Mouse (Mus musculus) T-helper 17 cell (primary cell): ENCODE measurements at regions not wholly inside any gene's neighbourhood (a gene's known extent, or its start where the extent isn't known, plus 50 kb on each side); places are given as distances from the start of the nearest gene placed in this dataset.

Experiments
- in situ Hi-C, 2 experiments: fragments of 300-600 bp; cut with MboI, MseI; formaldehyde crosslinking; loops; 1 replicate in 1 of 2; 2 replicates in 1 of 2; pipeline ENCODE4 v1.15.1; 2025; ENCODE audit warnings: high pct_unique_total_duplicates in 2 of 2

DNA sequence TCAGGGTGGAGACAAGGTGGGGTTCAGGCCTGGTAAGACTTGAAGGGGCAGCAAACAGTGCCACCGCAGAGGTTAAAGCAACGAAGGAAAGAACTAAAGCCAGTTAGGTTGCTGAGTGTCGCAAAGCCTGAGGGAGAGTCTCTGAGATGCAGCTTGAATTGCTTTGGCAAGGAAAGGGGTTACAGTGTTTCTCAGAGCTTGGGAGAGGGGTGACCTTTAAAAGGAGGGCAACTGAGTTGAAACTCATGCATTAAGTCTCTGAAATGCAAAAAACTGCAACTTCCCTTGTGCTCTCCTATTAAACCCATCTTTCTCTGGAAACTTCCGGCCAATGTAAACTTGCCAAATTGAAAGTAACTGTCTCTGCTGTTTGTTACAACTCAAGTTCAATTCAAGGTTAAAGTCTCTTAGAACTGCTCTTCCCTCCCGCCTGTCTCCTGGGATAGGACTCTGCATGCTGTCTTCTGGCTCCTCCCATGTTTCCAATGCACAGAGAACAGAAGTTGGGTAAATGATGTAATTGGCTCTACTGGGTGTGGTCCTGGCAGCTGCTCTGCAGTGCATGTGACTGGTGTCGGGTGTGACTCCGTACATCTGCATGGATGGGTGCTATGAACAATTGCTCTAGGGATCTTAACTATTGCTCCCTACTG is 181.4 kb upstream of the Gas1 start:
- in situ Hi-C loops: no loop called here

DNA sequence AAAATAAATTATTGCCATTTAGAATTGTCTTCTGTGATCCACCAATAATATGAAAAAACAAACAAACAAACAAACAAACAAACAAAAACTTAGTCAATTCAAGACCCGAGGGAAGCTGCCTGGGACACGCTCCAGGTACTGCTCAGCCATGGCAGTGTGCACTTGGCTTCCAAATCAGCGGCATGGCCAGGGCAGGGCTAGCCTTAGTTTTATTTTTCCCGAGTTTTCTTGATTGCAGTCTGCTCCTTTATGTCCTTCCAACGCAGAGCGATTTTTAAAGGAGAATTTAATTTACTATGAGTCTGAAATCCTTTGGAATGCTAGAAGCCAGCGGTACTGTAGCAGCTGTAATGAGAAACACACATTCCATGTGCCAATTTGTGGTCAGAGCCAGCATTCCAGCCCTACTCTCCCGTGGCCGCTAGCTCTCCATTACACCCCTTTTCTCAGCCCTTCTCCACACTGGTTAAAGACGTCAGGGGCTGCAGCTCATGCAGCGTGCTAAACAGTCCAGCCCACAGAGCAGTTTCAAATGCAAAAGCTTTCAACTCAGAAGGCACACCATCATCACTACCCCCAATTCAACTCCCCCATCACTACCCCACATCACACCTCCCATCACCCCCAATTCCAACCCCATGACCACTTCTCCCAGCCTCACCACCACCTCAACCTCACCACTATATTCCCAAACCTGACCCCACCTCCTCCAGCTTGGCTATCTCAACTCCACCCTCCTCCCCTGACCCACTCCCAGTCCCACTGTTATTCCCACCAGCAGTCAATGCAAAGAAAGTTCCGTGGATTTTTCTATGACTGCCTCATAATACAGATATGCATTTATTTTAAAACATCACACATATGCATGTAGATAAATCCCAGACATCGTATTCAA is 187.9 kb upstream of the Gas1 start:
- in situ Hi-C loops: no loop called here

- in situ Hi-C loops: no loop called here
Observed at GRCm38 (mm10) chr13:60369216-60369615, 192.1 kb upstream of the Gas1 start.

DNA sequence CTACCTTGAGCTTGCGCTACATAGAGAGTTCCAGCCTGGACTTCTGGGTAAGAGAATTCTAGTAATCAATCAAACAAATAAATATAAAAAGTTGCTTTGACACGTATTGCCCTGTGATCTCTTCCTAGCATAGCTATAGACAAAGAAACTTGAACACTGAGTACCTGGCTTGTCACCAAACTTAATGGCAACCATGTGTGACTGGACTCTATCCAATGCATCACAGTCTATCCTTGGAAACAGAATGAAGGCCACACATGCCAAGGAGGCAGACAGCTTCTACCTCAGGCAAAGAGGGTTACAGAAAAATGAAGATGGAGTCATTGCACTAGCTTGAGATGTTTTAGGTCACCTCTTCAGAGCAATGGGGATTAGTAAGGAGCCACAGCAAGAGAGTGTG is 194.5 kb upstream of the Gas1 start:
- in situ Hi-C loops: no loop called here

DNA sequence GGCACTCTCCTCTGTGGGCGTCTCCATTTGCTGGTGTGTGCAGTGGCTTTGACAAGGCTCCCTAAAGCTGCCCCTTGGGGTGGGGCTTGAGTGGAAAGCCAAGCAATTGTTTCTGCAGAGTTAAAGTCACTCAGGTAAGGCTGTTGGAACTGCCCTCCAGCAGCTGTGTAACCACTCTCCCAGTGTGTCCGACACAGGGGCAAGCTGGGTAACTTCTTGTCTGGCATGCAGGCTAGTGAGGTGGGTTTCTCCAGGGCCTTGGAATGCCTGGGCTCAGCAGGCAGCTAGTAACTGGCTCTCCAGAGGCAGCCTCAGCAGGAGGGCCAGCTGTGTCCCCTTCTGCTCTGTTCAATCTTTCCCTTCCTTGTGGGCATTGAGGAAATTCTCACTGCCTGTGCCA is 199.5 kb upstream of the Gas1 start:
- in situ Hi-C loops: no loop called here

- in situ Hi-C loops: loop anchor here in 1 of 2 experiments (10.0 kb wide), 1 partner anchor 1308 kb away; no protein-coding TSS in a partner anchor
Observed at GRCm38 (mm10) chr13:60382855-60383254, 205.7 kb upstream of the Gas1 start.

GRCm38 (mm10) chr13:60398836-60399235 is 202.9 kb upstream of the Dapk1 start:
- in situ Hi-C loops: no loop called here

- in situ Hi-C loops: no loop called here
Observed at GRCm38 (mm10) chr13:60400764-60401487, 200.8 kb upstream of the Dapk1 start.

DNA sequence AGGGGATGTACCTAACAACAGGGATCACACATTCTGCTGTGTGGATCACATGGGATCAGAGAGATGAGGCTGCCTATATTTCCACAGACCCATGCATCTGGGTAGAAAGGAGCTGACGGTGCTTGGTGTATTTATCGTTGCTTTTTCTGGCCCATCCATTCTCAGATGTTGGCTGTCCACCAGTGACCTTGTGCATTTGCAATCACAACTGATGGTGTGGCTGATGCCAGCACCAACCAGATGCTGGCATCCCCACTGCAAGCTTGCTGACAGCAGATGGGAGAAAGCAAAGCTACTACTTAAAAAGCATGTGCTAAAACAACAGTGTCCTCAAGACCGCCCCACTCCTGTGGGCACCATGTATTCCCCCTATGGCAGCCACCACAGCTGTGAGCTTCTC is 198.3 kb upstream of the Dapk1 start:
- in situ Hi-C loops: no loop called here

GRCm38 (mm10) chr13:60407344-60407743 is 194.4 kb upstream of the Dapk1 start:
- in situ Hi-C loops: no loop called here

DNA sequence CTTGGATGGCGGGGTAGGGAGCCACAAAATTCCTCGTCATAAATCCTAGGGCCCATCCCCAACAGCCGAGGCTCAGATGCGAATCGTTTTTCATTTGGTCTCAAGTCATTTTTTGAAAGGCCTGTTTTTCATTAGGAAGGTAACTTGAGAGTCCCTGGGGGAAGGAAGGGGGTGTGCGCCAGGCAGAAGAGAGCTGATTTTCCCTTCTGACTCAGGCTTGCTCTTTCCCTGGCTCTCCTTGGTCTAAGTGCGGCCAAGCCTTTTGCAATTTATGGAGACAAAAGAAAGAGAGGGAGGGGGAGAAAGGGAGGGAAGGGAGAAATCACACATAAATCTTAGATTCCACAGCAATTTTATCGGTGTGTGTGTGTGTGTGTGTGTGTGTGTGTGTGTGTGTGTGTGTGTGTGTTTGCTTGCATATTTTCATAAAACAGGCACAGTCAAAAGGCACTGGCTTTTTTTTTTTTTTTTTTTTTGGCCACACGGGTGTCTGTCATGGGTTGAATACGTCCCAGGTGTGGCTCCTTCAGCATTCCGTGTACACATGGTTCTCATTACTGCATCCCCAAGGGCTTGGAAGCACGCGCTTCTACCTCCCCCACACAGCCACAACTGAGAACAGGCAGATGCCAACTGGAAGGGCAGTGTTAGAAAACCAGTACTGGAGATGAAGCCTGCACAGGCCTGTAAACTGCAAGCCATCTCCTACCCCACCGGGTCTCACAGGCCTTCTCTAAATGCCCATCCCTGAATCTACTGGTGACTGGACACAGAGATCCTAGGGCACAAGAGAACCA is 191.8 kb upstream of the Dapk1 start:
- in situ Hi-C loops: no loop called here

GRCm38 (mm10) chr13:60416024-60416423 is 185.7 kb upstream of the Dapk1 start:
- in situ Hi-C loops: no loop called here

- in situ Hi-C loops: no loop called here
Observed at GRCm38 (mm10) chr13:60417015-60417414, 184.7 kb upstream of the Dapk1 start.

DNA sequence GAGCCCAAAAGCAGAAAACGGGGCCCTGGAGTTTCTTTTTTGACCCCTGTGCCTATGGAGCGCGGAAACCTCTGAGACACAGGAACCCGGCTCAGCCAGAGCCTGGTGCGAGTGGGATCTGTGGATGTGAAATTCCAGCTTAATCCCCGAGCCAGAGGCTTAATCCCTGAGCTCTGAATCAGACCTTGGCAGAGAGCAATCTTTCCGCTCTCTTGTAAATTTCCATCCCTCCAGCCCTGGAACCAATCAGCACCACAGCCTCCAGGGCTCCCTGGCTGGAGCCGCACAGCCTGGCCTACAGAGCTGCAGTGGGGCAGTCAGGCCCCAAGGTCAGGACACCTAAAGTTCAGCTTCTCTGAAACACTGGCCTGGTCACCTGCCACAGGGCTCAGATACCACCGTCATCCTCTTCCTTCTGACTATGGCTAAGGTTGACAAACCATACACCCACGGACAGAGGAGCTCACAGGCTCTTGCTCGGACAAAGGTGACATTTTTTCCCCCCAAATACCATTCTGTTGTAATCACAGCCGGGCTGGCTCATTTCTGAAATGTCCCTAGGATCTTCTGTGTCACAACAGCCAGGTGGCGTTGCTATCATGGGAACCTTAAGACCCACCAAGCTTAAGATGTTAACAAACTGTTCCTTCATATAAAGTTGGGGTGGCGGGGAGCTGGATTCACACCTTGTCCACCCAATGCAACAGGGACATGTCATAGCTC is 184.2 kb upstream of the Dapk1 start:
- in situ Hi-C loops: no loop called here

- in situ Hi-C loops: no loop called here
Observed at GRCm38 (mm10) chr13:60420386-60420785, 181.4 kb upstream of the Dapk1 start.

DNA sequence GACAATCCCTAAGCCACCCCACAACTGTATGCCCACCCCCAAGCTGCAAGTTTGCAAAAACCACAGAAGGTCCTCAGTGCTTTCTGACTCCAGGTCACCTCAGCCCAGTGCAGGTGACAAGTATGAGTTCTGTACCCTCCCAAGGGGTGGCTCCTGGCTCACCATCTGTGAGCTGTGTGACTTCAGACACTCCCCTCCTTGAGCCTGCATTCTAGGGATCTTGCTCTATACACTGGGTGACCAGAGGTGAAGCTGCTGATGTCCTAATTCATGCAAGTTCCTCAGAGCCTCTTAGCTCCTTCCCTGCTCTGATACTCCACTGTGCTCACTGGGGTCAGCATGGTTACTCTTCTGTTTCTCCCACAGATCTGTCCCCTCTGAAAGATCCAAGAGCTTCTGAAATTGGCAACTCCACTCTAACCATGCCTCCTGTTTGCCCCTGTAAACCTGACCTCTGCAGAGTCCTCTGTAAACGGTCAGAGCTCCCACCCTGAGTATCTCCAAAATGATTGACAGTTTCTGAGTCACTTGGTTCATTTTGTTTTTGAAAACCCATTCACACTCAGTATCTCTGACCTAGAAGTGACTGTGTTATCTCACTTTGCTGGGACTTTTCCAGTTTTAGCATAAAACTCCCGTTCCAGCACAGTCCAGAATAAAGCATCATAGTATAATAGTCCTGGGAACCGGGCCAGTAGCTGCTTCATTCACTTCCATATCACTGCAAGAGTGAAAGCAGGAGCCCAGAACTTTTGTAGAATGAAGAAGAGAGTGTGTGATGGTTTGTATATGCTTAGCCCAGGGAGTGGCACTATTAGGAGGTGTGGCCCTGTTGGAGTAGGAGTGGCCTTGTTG is 180.7 kb upstream of the Dapk1 start:
- in situ Hi-C loops: no loop called here

GRCm38 (mm10) chr13:60424267-60424666 is 177.5 kb upstream of the Dapk1 start:
- in situ Hi-C loops: no loop called here

DNA sequence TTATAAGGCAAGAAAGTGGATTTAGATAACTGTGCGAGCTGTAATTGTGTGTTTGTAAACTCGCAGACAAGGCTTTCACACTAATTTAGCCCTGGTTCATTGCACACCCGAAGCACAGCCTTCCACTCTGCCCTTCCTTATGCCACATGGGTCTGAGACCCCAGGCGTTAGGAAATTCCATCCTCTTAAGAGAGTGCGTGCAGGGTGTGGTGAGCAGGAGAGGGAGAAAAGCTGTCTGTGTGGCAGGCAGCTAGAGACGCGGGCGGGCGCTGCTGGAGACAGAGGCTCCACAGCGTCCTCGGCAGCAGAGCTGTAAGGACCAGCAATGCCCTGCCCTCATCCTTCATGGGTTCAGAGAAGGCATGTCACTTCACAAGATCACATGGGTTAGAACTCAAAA is 176.6 kb upstream of the Dapk1 start:
- in situ Hi-C loops: no loop called here

- in situ Hi-C loops: no loop called here
Observed at GRCm38 (mm10) chr13:60425556-60425955, 176.2 kb upstream of the Dapk1 start.
